Mouse (Mus musculus): ENCODE measurements around the gene Lima1. TPM values are rescaled to one million over a fixed set of nuclear protein-coding genes. Genes with fewer than 3 reads are reported as not detected.
"Not testable (repeated sequence)": the region's sequence is repeated elsewhere in the genome, so short reads cannot be mapped to it uniquely, and the experiment has no call there.

Lima1 gene
- 13.3 and 13.5 TPM in 2 replicates for polyA plus RNA-seq (2015; fragmentation: Nextera tagmentation; extraction: Ambion mirVana)

- H3K4me3 ChIP-seq = peak within 1 kb of the TSS; percentile 74
- H3K9ac ChIP-seq = peak within 1 kb of the TSS; percentile 65
- no peaks in the 10 kb centered on the region for H3K27me3 ChIP-seq
- H3K27ac ChIP-seq (replicated peaks) = peak within 1 kb of the TSS; percentile 59
- no peaks in the 10 kb centered on the region for H3K9me3 ChIP-seq
- no peaks in the 10 kb centered on the region for H3K36me3 ChIP-seq
- peaks cover 18% of the 10 kb centered on the region for H3K4me1 ChIP-seq (replicated peaks)
- under 1% methylated on average over 28 of the region's 38 CpGs for WGBS
- H3K4me2 ChIP-seq = peak within 1 kb of the TSS; percentile 70
- ATAC-seq (ENCODE audit: low FRiP score, low read depth) = peak; percentile 94
These were observed at the start of gene Lima1 for GRCm38 (mm10) chr15:99875334-99875869. Lima1 (minus strand) TSS chr15:99875456.

GRCm38 (mm10) chr15:99919601-99920158, 44.4 kb upstream of the Lima1 start:
- 67% methylated on average over 15 of the region's 15 CpGs for WGBS
- Histone ChIP-seq H3K4me1 (replicated peaks) (no peaks in the 10 kb centered on the region), H3K27me3 (no peaks in the 10 kb centered on the region), H3K9me3 (no peaks in the 10 kb centered on the region), H3K9ac (no peak overlapping the region), H3K4me3 (no peak overlapping the region), H3K27ac (replicated peaks) (peak overlapping the region; percentile 18; the same call in 1 of the 2 replicates), H3K36me3 (no peaks in the 10 kb centered on the region), H3K4me2 (peak overlapping the region; percentile 8; the same call in 1 of the 2 replicates)
- ATAC-seq (ENCODE audit: low FRiP score, low read depth) = no peak

DNA sequence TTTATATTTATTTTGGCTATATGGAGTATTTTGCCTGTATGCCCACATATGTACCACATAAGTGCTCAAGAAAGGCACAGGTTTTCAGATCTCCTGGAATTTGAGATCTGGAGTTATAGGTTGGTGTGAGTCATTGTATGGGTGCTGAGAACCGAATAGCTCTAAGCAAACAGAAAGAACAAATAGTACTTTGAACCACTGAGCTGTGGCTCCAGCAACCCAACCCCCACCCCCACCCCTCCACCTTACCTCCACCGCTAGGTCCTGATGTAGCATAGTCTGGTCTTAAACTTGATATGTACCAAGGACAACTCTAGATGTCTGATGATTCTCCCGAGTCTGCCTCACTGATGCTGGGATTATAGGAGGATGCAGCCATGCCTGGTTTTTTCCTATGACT, 42.0 kb upstream of the Lima1 start:
- no peak overlapping the region for H3K9ac ChIP-seq
- H3K9me3 ChIP-seq = no peaks in the 10 kb centered on the region
- no peaks in the 10 kb centered on the region for H3K4me1 ChIP-seq (replicated peaks)
- no peak for ATAC-seq (ENCODE audit: low FRiP score, low read depth)
- no peaks in the 10 kb centered on the region for H3K27me3 ChIP-seq
- H3K4me3 ChIP-seq = no peak overlapping the region
- WGBS = 85% methylated on average over 3 of the region's 3 CpGs
- no peak overlapping the region for H3K4me2 ChIP-seq
- H3K36me3 ChIP-seq = no peaks in the 10 kb centered on the region
- no peak overlapping the region for H3K27ac ChIP-seq (replicated peaks)

DNA sequence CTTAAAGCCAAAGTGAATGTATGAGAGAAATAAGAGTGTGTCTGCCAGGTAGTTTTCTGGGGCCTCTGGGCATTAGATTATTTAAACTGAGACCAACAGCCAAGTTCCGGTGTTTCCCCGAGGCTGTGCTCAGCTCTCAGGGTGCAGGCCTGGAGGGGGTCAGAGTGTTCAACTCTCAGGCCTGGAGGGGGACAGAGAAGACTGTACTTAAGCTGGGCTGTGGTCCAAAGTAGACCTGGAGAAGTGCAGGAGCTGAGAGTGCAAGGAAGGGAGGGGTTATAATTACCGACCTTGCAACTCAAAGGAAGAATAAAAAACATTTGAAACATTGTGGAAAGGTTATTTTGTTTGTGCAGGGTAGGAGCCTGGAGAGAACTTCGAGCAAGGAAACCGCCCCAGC, 39.4 kb upstream of the Lima1 start:
- Histone ChIP-seq H3K4me1 (replicated peaks) (no peaks in the 10 kb centered on the region), H3K27me3 (no peaks in the 10 kb centered on the region), H3K4me3 (no peak overlapping the region), H3K36me3 (no peaks in the 10 kb centered on the region), H3K9me3 (no peaks in the 10 kb centered on the region), H3K4me2 (no peak overlapping the region), H3K9ac (no peak overlapping the region), H3K27ac (replicated peaks) (no peak overlapping the region)
- ATAC-seq (ENCODE audit: low FRiP score, low read depth) = no peak
- 77% methylated on average over 5 of the region's 5 CpGs for WGBS

DNA sequence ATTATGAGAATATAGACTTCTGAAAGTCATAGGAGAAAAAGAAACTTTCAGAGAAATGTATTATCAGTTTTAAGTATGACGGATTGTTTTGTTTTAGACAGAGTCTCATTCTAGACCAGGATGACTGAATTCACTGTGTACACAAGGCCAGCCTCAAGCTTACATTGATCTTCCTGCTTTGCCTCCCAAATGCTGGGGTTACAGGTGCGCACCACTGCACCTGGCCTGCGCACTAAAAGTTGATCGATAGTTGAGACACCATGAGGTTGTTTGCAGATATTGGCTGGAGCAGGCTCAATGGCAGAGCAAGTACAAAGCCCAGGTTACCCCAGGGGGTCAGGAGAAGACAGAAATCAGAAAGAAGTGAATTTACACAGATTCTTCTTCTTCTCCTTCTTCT, 36.5 kb upstream of the Lima1 start:
- Histone ChIP-seq H3K4me1 (replicated peaks) (no peaks in the 10 kb centered on the region), H3K27ac (replicated peaks) (no peak overlapping the region), H3K9ac (no peak overlapping the region), H3K27me3 (no peaks in the 10 kb centered on the region), H3K4me2 (no peak overlapping the region), H3K4me3 (no peak overlapping the region), H3K36me3 (no peaks in the 10 kb centered on the region), H3K9me3 (no peaks in the 10 kb centered on the region)
- whole genome bisulfite sequencing = 95% methylated on average over 4 of the region's 4 CpGs
- no peak for ATAC-seq (ENCODE audit: low FRiP score, low read depth)

DNA sequence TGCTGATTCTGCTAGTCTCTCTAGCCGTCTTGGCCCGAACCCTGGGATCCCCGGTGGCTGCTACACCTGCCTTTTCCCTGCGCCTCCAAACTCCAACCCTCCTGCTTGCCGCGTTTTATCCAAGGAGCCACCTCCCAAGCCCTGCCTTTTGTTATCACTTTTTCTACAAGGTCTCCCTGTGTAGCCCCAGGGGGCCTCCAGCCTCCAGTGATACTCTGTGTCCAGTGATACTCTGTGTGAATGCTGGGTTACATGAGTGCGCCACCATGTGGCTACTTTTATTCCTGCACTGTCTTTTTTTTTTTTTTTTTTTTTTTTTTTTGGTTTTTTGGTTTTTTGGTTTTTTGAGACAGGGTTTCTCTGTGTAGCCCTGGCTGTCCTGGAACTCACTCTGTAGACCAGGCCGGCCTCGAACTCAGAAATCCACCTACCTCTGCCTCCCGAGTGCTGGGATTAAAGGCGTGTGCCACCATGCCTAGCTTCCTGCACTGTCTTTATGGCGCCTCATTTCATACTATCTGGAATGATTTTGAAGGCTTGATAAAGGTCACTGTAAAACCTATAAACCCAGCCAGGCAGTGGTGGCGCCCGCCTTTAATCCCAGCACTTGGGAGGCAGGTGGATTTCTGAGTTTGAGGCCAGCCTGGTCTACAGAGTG, 34.2 kb upstream of the Lima1 start:
- 41% methylated on average over 14 of the region's 14 CpGs for WGBS
- H3K27ac ChIP-seq (replicated peaks) = not testable (repeated sequence)

GRCm38 (mm10) chr15:99907514-99907913, 32.3 kb upstream of the Lima1 start:
- Histone ChIP-seq H3K9me3 (no peaks in the 10 kb centered on the region), H3K27ac (replicated peaks) (no peak overlapping the region), H3K36me3 (no peaks in the 10 kb centered on the region), H3K9ac (no peak overlapping the region), H3K4me3 (no peak overlapping the region), H3K4me2 (no peak overlapping the region), H3K4me1 (replicated peaks) (peaks cover 3% of the 10 kb centered on the region), H3K27me3 (no peaks in the 10 kb centered on the region)
- 67% methylated on average over 1 of the region's 1 CpGs for WGBS
- ATAC-seq (ENCODE audit: low FRiP score, low read depth) = no peak

More for the DNA sequence above, 34.2 kb upstream of the Lima1 start:
- not testable (repeated sequence) for H3K4me2 ChIP-seq; ATAC-seq (ENCODE audit: low FRiP score, low read depth); H3K27me3 ChIP-seq; H3K4me1 ChIP-seq (replicated peaks); H3K9ac ChIP-seq; H3K36me3 ChIP-seq; H3K9me3 ChIP-seq; H3K4me3 ChIP-seq

DNA sequence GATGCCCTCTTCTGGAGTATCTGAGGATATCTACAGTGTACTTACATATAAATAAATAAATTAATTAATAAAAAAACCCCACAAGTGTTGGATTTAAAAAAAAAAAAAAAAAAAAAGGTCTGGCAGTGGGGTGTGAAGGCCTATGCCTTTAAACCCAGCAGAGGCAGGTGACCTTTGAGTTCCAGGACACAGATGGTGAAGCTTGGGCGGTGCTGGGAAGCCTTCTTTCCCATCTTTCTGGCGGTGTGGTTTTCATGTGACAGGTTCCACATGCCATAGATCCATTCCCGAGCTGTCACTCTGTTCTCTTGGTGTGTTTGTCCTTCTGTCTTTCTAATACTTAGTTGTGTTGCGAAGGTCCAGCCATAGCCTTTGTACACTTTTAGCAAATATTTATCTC, 31.8 kb upstream of the Lima1 start:
- no peak overlapping the region for H3K9ac ChIP-seq
- H3K4me2 ChIP-seq = no peak overlapping the region
- no peak overlapping the region for H3K4me3 ChIP-seq
- 76% methylated on average over 4 of the region's 4 CpGs for WGBS
- H3K27me3 ChIP-seq = no peaks in the 10 kb centered on the region
- no peaks in the 10 kb centered on the region for H3K36me3 ChIP-seq
- H3K27ac ChIP-seq (replicated peaks) = no peak overlapping the region
- H3K4me1 ChIP-seq (replicated peaks) = peaks cover 3% of the 10 kb centered on the region
- no peaks in the 10 kb centered on the region for H3K9me3 ChIP-seq
- no peak for ATAC-seq (ENCODE audit: low FRiP score, low read depth)

DNA sequence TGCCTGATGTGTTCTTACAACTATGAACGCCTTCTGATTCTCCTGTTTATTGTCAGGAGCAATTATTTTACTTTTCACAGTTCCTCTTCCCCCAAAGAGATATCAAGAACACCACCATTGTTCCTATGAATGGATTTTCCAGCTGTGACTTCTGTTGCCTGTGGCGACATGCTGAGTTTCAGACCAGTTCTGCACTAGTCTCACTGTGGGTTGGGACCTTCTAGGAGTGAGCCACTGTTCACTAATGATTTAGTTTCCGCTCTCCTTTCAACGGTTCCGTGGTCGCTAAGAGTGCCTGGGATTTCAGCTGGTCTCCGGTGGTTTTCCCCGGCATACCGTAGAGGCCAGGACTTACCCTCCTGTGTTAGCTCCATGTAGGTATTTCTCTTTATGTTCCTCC, 29.6 kb upstream of the Lima1 start:
- no peak for ATAC-seq (ENCODE audit: low FRiP score, low read depth)
- H3K4me2 ChIP-seq = no peak overlapping the region

DNA sequence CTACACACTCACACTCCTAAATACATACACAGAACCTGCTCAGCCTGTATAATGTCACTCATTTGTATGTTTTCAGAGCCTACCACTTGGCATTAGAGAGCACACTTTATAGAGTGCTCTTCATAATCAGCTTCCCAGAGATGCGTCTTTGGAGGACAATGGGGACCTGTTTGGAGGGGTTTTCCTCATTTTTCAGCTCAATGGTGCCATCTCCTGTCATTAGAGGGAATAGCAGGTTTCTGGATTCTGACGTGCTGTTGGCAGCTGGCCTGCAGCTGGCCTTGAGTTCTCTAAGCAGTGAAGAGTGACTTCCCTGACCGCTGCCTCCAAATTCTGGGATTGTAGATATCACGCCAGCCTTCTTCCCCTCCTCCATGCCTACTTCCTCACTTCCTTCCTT, 29.1 kb upstream of the Lima1 start:
- Histone ChIP-seq H3K4me1 (replicated peaks) (peaks cover 3% of the 10 kb centered on the region), H3K27ac (replicated peaks) (no peak overlapping the region), H3K4me3 (no peak overlapping the region), H3K9me3 (no peaks in the 10 kb centered on the region), H3K36me3 (no peaks in the 10 kb centered on the region), H3K4me2 (0 out of 2 replicates have a peak overlapping the region, but pooled peaks have one; percentile 27), H3K9ac (no peak overlapping the region), H3K27me3 (no peaks in the 10 kb centered on the region)
- WGBS = 6% methylated on average over 4 of the region's 4 CpGs
- peak; percentile 48; the same call in 1 of the 2 replicates for ATAC-seq (ENCODE audit: low FRiP score, low read depth)

More for the DNA sequence above, 29.6 kb upstream of the Lima1 start:
- no peaks in the 10 kb centered on the region for H3K36me3 ChIP-seq
- peaks cover 3% of the 10 kb centered on the region for H3K4me1 ChIP-seq (replicated peaks)
- H3K27ac ChIP-seq (replicated peaks) = no peak overlapping the region
- H3K27me3 ChIP-seq = no peaks in the 10 kb centered on the region
- 76% methylated on average over 9 of the region's 9 CpGs for WGBS
- no peaks in the 10 kb centered on the region for H3K9me3 ChIP-seq
- no peak overlapping the region for H3K9ac ChIP-seq
- no peak overlapping the region for H3K4me3 ChIP-seq

GRCm38 (mm10) chr15:99903227-99903626, 28.0 kb upstream of the Lima1 start:
- Histone ChIP-seq H3K4me3 (no peak overlapping the region), H3K27me3 (no peaks in the 10 kb centered on the region), H3K4me1 (replicated peaks) (peaks cover 3% of the 10 kb centered on the region), H3K9me3 (no peaks in the 10 kb centered on the region), H3K36me3 (no peaks in the 10 kb centered on the region), H3K27ac (replicated peaks) (no peak overlapping the region), H3K9ac (no peak overlapping the region), H3K4me2 (no peak overlapping the region)
- WGBS = 92% methylated on average over 5 of the region's 5 CpGs
- no peak for ATAC-seq (ENCODE audit: low FRiP score, low read depth)

DNA sequence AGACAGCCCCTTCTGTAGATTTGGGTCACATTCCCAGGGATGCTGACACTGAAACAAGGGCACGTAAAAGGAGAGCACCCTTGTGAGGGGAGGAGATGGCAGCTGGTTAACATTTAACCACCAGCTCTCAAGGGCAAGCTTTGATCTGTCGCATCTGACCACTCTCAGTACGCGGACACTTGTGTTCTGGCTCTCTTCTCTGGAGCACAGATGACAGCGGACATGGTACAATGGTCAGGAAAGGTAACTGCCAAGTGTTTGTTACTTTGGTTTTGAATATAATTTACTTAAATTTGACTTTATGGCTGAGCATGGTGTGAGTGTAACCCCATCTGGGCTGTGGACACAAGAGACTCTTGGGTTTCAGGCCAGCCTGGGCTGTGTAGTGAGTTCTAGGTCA, 27.5 kb upstream of the Lima1 start:
- Histone ChIP-seq H3K9me3 (no peaks in the 10 kb centered on the region), H3K4me1 (replicated peaks) (peaks cover 3% of the 10 kb centered on the region), H3K36me3 (no peaks in the 10 kb centered on the region), H3K27me3 (no peaks in the 10 kb centered on the region), H3K4me2 (no peak overlapping the region), H3K4me3 (no peak overlapping the region), H3K27ac (replicated peaks) (no peak overlapping the region), H3K9ac (no peak overlapping the region)
- no peak for ATAC-seq (ENCODE audit: low FRiP score, low read depth)
- WGBS = 73% methylated on average over 5 of the region's 5 CpGs
